Mouse (Mus musculus) adrenal gland, postnatal 0 days (tissue): ENCODE data around the gene Gins3. TPM values are rescaled to one million over a fixed set of nuclear protein-coding genes. Genes with fewer than 3 reads are reported as not detected.

Experiments
- polyA plus RNA-seq: library from polyadenylated mRNA; unstranded; fragments of >200 nt; fragmentation: Nextera tagmentation; extraction: Ambion mirVana; gene quantifications from 2 replicates; pipeline ENCODE4 v1.2.1, GENCODE M21; 2015

Gins3 gene
- 4.2 and 7.1 TPM in 2 replicates for polyA plus RNA-seq

GRCm38 (mm10) chr8:95633262-95634062 is at the start of gene Gins3:
Gene Gins3, plus strand, starts transcription at chr8:95633453.

DNA sequence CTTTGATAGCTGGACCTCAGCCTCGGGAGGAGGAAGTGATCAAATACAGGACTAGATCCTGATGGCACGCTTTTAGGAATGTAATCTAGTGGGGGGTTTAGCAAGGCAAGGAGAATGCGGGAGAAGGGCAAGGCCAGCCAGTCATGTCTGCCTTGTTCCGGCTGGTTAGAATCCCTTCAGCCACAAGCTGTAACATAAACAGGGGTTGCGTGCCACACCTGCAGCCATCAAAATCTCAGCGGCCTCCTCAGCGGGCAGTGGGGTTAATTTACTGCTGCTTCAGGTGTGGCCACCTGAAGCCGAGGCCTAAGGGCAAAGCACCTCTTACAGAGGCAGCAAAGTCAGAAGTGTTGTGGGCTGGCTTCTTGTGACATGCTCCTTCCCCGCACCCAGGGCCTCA is 43.4 kb downstream of the Gins3 start, which contains the start of gene Ndrg4:
Gene Ndrg4, plus strand, starts transcription at position 350 of the 400 bp plus-strand sequence.

Other genes starting within 250 kb of the Gins3 start
- gene Cfap20, start 198.6 kb upstream of the Gins3 start, polyA plus RNA-seq = 137 and 177 TPM in 2 replicates
- gene Csnk2a2, start 143.4 kb upstream of the Gins3 start, polyA plus RNA-seq = 4.7 and 8.3 TPM in 2 replicates
- gene Ccdc113, start 99.4 kb upstream of the Gins3 start, polyA plus RNA-seq = 2.2 and 3.0 TPM in 2 replicates
- not detected in 2 replicates for gene Prss54, start 57.1 kb upstream of the Gins3 start, polyA plus RNA-seq
- gene Ndrg4, start 43.5 kb downstream of the Gins3 start, polyA plus RNA-seq = 31.8 and 75.4 TPM in 2 replicates
- gene Setd6, start 82.4 kb downstream of the Gins3 start, polyA plus RNA-seq = 11.3 and 27.3 TPM in 2 replicates
- 19.5 and 27.1 TPM in 2 replicates for gene Cnot1, start 174.0 kb downstream of the Gins3 start, polyA plus RNA-seq
- 372 and 452 TPM in 2 replicates for gene Sap18b, start 191.9 kb downstream of the Gins3 start, polyA plus RNA-seq
- 13.8 and 22.4 TPM in 2 replicates for gene Slc38a7, start 220.1 kb downstream of the Gins3 start, polyA plus RNA-seq